ENCODE assay signal across 19 mouse cellular contexts in genomic region chr6:73012931-73013330, GRCm38 (mm10). TPM values are rescaled to one million over a fixed set of nuclear protein-coding genes. Genes with fewer than 3 reads are reported as not detected.
DNase-seq lines count a peak whose midpoint lies in the region; ATAC-seq lines count a peak whose summit lies in the region.
"Had no signal": no experiment of that assay in that cellular context is flagged by ENCODE, and none has a peak within 500 bp of the region (broad histone marks: within the 10 kb centered on the region; RNA-seq: fewer than 3 reads in every experiment).

No protein-coding gene starts in this region.

- ATAC-seq in limb, embryonic 15.5 days (ENCODE audit: insufficient number of reproducible peaks, low FRiP score, low TSS enrichment, low read depth) = no peak
- no peak for ATAC-seq in embryonic facial prominence, embryonic 12.5 days (ENCODE audit: insufficient number of reproducible peaks, insufficient read depth, low FRiP score, low TSS enrichment)
- no peak for ATAC-seq in lung, embryonic 15.5 days (ENCODE audit: borderline replicate concordance, extremely low read depth, low FRiP score, low TSS enrichment)
- 0 out of 2 replicates have a peak, but pooled peaks have one; percentile 24 for ATAC-seq in megakaryocyte progenitor cell, adult 5-6 weeks (replicated peaks; ENCODE audit: poor library complexity)
- ATAC-seq: intestine, embryonic 16.5 days had no signal

- no peak overlapping the region for H3K4me3 ChIP-seq in limb, embryonic 15.5 days
- no peak overlapping the region for H3K4me3 ChIP-seq in limb, embryonic 10.5 days
- no peak overlapping the region for H3K4me3 ChIP-seq in embryonic facial prominence, embryonic 12.5 days
- H3K4me3 ChIP-seq in lung, embryonic 15.5 days = no peak overlapping the region
- H3K4me3 ChIP-seq: hindbrain, embryonic 15.5 days; limb, embryonic 13.5 days; neural tube, embryonic 12.5 days had no signal

- no peaks in the 10 kb centered on the region for H3K9me3 ChIP-seq in limb, embryonic 15.5 days
- no peaks in the 10 kb centered on the region for H3K9me3 ChIP-seq in limb, embryonic 10.5 days (replicated peaks)
- H3K9me3 ChIP-seq in embryonic facial prominence, embryonic 12.5 days = no peaks in the 10 kb centered on the region
- H3K9me3 ChIP-seq in lung, embryonic 15.5 days = no peaks in the 10 kb centered on the region
- H3K9me3 ChIP-seq: hindbrain, embryonic 15.5 days; limb, embryonic 13.5 days; neural tube, embryonic 12.5 days had no signal

- peaks cover 8% of the 10 kb centered on the region for H3K4me1 ChIP-seq in limb, embryonic 15.5 days
- peaks cover 18% of the 10 kb centered on the region for H3K4me1 ChIP-seq in limb, embryonic 10.5 days
- H3K4me1 ChIP-seq in embryonic facial prominence, embryonic 12.5 days = no peaks in the 10 kb centered on the region; the same call in 1 of the 2 replicates
- peaks cover 15% of the 10 kb centered on the region for H3K4me1 ChIP-seq in lung, embryonic 15.5 days
- H3K4me1 ChIP-seq: hindbrain, embryonic 15.5 days; neural tube, embryonic 12.5 days had no signal

- DNase-seq in limb, embryonic 10.5 days (ENCODE audit: low spot score) = no peak
- no peak for DNase-seq in embryo, embryonic 9.5 days (ENCODE audit: extremely low spot score)
- no peak for DNase-seq in thymus, postnatal 36 days
- DNase-seq: adrenal gland, postnatal 25 days; B cell, adult 2 months; cerebellum, adult 18-20 months; gastrocnemius, postnatal 36 days; kidney, postnatal 14 days; thymus, postnatal 14 days had no signal

- H3K27me3 ChIP-seq in limb, embryonic 15.5 days = no peaks in the 10 kb centered on the region
- H3K27me3 ChIP-seq in limb, embryonic 10.5 days (ENCODE audit: low read depth, poor library complexity, severe bottlenecking) = no peaks in the 10 kb centered on the region
- H3K27me3 ChIP-seq in embryonic facial prominence, embryonic 12.5 days = no peaks in the 10 kb centered on the region
- H3K27me3 ChIP-seq in lung, embryonic 15.5 days = no peaks in the 10 kb centered on the region
- H3K27me3 ChIP-seq: hindbrain, embryonic 15.5 days; limb, embryonic 13.5 days; neural tube, embryonic 12.5 days had no signal

- H3K36me3 ChIP-seq in limb, embryonic 15.5 days = no peaks in the 10 kb centered on the region
- H3K36me3 ChIP-seq in limb, embryonic 10.5 days = no peaks in the 10 kb centered on the region
- H3K36me3 ChIP-seq in embryonic facial prominence, embryonic 12.5 days = no peaks in the 10 kb centered on the region
- no peaks in the 10 kb centered on the region for H3K36me3 ChIP-seq in lung, embryonic 15.5 days
- H3K36me3 ChIP-seq: hindbrain, embryonic 15.5 days; limb, embryonic 13.5 days; neural tube, embryonic 12.5 days had no signal

- WGBS in limb, embryonic 15.5 days = 65% methylated on average over 8 of the region's 8 CpGs
- 87% methylated on average over 8 of the region's 8 CpGs for WGBS in limb, embryonic 10.5 days
- WGBS in embryonic facial prominence, embryonic 12.5 days = 67% methylated on average over 8 of the region's 8 CpGs
- WGBS in lung, embryonic 15.5 days = 59% methylated on average over 8 of the region's 8 CpGs

- H3K9ac ChIP-seq in limb, embryonic 15.5 days = no peak overlapping the region
- no peak overlapping the region for H3K9ac ChIP-seq in embryonic facial prominence, embryonic 12.5 days
- no peak overlapping the region for H3K9ac ChIP-seq in lung, embryonic 15.5 days
- H3K9ac ChIP-seq: hindbrain, embryonic 15.5 days; limb, embryonic 13.5 days; neural tube, embryonic 12.5 days had no signal

- H3K4me2 ChIP-seq in limb, embryonic 15.5 days = no peak overlapping the region
- no peak overlapping the region for H3K4me2 ChIP-seq in embryonic facial prominence, embryonic 12.5 days (replicated peaks)
- no peak overlapping the region for H3K4me2 ChIP-seq in lung, embryonic 15.5 days
- H3K4me2 ChIP-seq: heart, embryonic 11.5 days; hindbrain, embryonic 15.5 days; limb, embryonic 13.5 days; midbrain, embryonic 11.5 days; neural tube, embryonic 12.5 days had no signal

- peak overlapping the region; percentile 24; the same call in 1 of the 2 replicates for H3K27ac ChIP-seq in limb, embryonic 15.5 days
- H3K27ac ChIP-seq in limb, embryonic 10.5 days = no peak overlapping the region
- peak overlapping the region; percentile 5; the same call in 1 of the 2 replicates for H3K27ac ChIP-seq in embryonic facial prominence, embryonic 12.5 days
- H3K27ac ChIP-seq in lung, embryonic 15.5 days = peak overlapping the region; percentile 49
- H3K27ac ChIP-seq: hindbrain, embryonic 15.5 days; limb, embryonic 13.5 days; neural tube, embryonic 12.5 days had no signal

RNA-seq across cellular contexts. Expression of gene Tmsb10, which starts 54.4 kb away (rescaled TPM):
- 1,634 and 1,767 TPM in 2 replicates for polyA plus RNA-seq in limb, embryonic 15.5 days (2015; fragmentation: Nextera tagmentation; extraction: Ambion mirVana)
- polyA plus RNA-seq in limb, embryonic 10.5 days (2016; fragmentation: Nextera tagmentation; extraction: Ambion mirVana) = 2,907 and 3,028 TPM in 2 replicates
- 3,988 and 4,068 TPM in 2 replicates for polyA plus RNA-seq in embryonic facial prominence, embryonic 12.5 days (2016; fragmentation: Nextera tagmentation; extraction: Ambion mirVana)
- polyA plus RNA-seq in lung, embryonic 15.5 days (2015; fragmentation: Nextera tagmentation; extraction: Ambion mirVana) = 2,229 and 2,599 TPM in 2 replicates
- total RNA-seq in megakaryocyte progenitor cell, adult 5-6 weeks (2015) = 582 and 635 TPM in 2 replicates
- total RNA-seq in megakaryocyte progenitor cell, adult 5-6 weeks (2017) = 351 and 372 TPM in 2 replicates
